Comparison of ENCODE assay signal across 11 mouse cellular contexts in the genomic region with DNA sequence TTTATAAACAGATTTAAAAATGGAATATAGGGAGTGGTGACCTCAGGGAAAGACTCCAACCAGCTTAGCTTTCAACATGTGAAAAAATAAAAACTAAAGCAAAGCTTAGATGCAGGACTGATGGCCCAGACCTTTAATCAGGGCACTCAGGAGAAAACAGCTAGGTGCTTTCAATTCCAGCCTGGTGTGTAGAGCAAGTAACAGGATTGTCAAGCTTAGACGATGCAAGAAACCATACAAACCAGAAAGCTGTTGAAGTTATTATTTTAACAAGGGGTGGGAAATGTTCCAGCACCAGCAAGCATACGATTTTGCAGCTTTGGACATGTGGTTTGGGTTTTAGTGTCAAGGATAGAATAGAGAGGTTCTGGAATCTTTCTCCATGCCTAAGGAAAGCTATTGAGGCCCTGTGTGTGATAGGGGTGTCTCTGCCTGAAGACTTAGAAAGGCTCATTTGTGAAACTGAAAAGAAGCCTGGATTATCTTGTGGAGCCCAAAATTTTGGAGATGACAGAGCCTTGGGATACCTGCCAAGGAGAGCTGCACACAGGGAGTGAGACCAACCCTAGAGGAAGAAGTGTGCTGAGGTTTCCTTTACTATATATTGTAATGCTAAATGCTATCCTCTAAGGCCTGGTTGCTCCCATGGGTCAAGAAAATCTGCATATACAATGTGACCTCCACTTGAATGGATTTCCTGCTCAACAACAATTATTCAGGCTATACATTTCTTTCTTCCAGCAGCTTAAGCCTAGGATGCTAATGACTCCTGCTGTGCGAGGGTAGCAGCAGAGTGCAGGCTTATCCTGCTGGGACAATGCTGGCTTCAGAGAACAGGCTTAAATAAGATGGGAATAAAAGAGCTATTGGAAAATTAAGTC.
DNase-seq lines count a peak whose midpoint lies in the region; ATAC-seq lines count a peak whose summit lies in the region.
"Had no signal": no experiment of that assay in that cellular context is flagged by ENCODE, and none has a peak within 500 bp of the region (broad histone marks: within the 10 kb centered on the region; RNA-seq: fewer than 3 reads in every experiment).

No protein-coding gene starts in this region.

- DNase-seq in cerebellum, adult 9-10 months = peak; percentile 2
- no peak for DNase-seq in cerebellum, adult 18-20 months
- peak; percentile 16 for DNase-seq in neural tube, embryonic 11.5 days (ENCODE audit: low spot score)
- peak; percentile 19 for DNase-seq in retina, postnatal 1 day
- no peak for DNase-seq in adrenal gland, adult 2 months
- DNase-seq in left cerebral cortex, postnatal 10 days (ENCODE audit: extremely low spot score in 1 of 2, low spot score in 2 of 2) = no peak
- DNase-seq: heart, adult 11 months; right cerebral cortex, adult 18-20 months had no signal

- peak; percentile 53 for ATAC-seq in neural tube, embryonic 11.5 days (ENCODE audit: insufficient read depth, low FRiP score, low TSS enrichment)
- ATAC-seq in neural tube, embryonic 15.5 days (ENCODE audit: low FRiP score) = no peak
- peak; percentile 45; the same call in 1 of the 2 replicates for ATAC-seq in forebrain, embryonic 16.5 days

- H3K4me2 ChIP-seq in neural tube, embryonic 11.5 days (ENCODE audit: low read depth) = no peak overlapping the region
- H3K4me2 ChIP-seq in neural tube, embryonic 15.5 days = no peak overlapping the region
- no peak overlapping the region for H3K4me2 ChIP-seq in forebrain, embryonic 16.5 days (ENCODE audit: low read length)
- H3K4me2 ChIP-seq: liver, embryonic 11.5 days had no signal

- H3K4me1 ChIP-seq in neural tube, embryonic 11.5 days (ENCODE audit: control insufficient read depth, insufficient read depth, low read length) = no peaks in the 10 kb centered on the region
- no peaks in the 10 kb centered on the region for H3K4me1 ChIP-seq in neural tube, embryonic 15.5 days
- H3K4me1 ChIP-seq in forebrain, embryonic 16.5 days (replicated peaks; ENCODE audit: control insufficient read depth, insufficient read depth, low read length) = no peaks in the 10 kb centered on the region; the same call in 1 of the 2 replicates

- 36% methylated on average over 3 of the region's 3 CpGs for WGBS in neural tube, embryonic 11.5 days
- 35% methylated on average over 3 of the region's 3 CpGs for WGBS in neural tube, embryonic 15.5 days
- WGBS in forebrain, embryonic 16.5 days = 3% methylated on average over 3 of the region's 3 CpGs

- H3K9me3 ChIP-seq in neural tube, embryonic 11.5 days (ENCODE audit: control insufficient read depth, low read length) = no peaks in the 10 kb centered on the region
- H3K9me3 ChIP-seq in neural tube, embryonic 15.5 days (replicated peaks) = no peaks in the 10 kb centered on the region
- no peaks in the 10 kb centered on the region for H3K9me3 ChIP-seq in forebrain, embryonic 16.5 days (ENCODE audit: control insufficient read depth, low read length)

- intact Hi-C loops in left cerebral cortex, postnatal 10 days (cut with DNase I) = no loop called here

- no peak overlapping the region for H3K27ac ChIP-seq in neural tube, embryonic 11.5 days (ENCODE audit: low read depth, low read length)
- no peak overlapping the region for H3K27ac ChIP-seq in neural tube, embryonic 15.5 days (replicated peaks)
- no peak overlapping the region for H3K27ac ChIP-seq in forebrain, embryonic 16.5 days (ENCODE audit: low read length)

- H3K27me3 ChIP-seq in neural tube, embryonic 11.5 days (ENCODE audit: control insufficient read depth, insufficient read depth, low read length) = no peaks in the 10 kb centered on the region
- H3K27me3 ChIP-seq in neural tube, embryonic 15.5 days (replicated peaks) = no peaks in the 10 kb centered on the region
- H3K27me3 ChIP-seq in forebrain, embryonic 16.5 days (replicated peaks; ENCODE audit: control insufficient read depth, insufficient read depth, low read length) = no peaks in the 10 kb centered on the region

- no peak overlapping the region for H3K4me3 ChIP-seq in neural tube, embryonic 11.5 days (ENCODE audit: low read depth, low read length)
- no peak overlapping the region for H3K4me3 ChIP-seq in neural tube, embryonic 15.5 days (replicated peaks)
- no peak overlapping the region for H3K4me3 ChIP-seq in forebrain, embryonic 16.5 days (replicated peaks; ENCODE audit: low read length)

- H3K9ac ChIP-seq in neural tube, embryonic 11.5 days (ENCODE audit: low read length) = no peak overlapping the region
- no peak overlapping the region for H3K9ac ChIP-seq in neural tube, embryonic 15.5 days (replicated peaks)
- no peak overlapping the region for H3K9ac ChIP-seq in forebrain, embryonic 16.5 days (replicated peaks; ENCODE audit: low read depth, low read length)

- H3K36me3 ChIP-seq in neural tube, embryonic 11.5 days (ENCODE audit: control insufficient read depth, insufficient read depth, low read length) = no peaks in the 10 kb centered on the region
- H3K36me3 ChIP-seq in neural tube, embryonic 15.5 days = no peaks in the 10 kb centered on the region
- H3K36me3 ChIP-seq in forebrain, embryonic 16.5 days (ENCODE audit: control insufficient read depth, insufficient read depth) = no peaks in the 10 kb centered on the region

Comparison
In these comparisons a context has a peak if more than half of its experiments do, and no peak if none do; other contexts are left out.
1. DNase-seq: peak in cerebellum, adult 9-10 months (single experiment), neural tube, embryonic 11.5 days (single experiment) and retina, postnatal 1 day (single experiment); none in cerebellum, adult 18-20 months (0 of 2), adrenal gland, adult 2 months (single experiment) and left cerebral cortex, postnatal 10 days (0 of 2).